Mouse (Mus musculus) myocyte (in vitro differentiated cells): ENCODE data around the gene Krt15. TPM values are rescaled to one million over a fixed set of nuclear protein-coding genes. Genes with fewer than 3 reads are reported as not detected.

Experiments used
- H3K27me3 ChIP-seq: one replicate; pipeline ENCODE4 v1.6.1; 2011; ENCODE audit not compliant: control insufficient read depth, insufficient read depth, insufficient read length
- H3K36me3 ChIP-seq: one replicate; pipeline ENCODE4 v1.6.1; 2011; ENCODE audit not compliant: control insufficient read depth, insufficient read depth
- H3K4me2 ChIP-seq: one replicate; pipeline ENCODE4 v1.6.1; 2011; ENCODE audit warnings: low read depth, control low read depth
- H3K4me3 ChIP-seq: one replicate; pipeline ENCODE4 v1.5.1; 2011; ENCODE audit warnings: mild to moderate bottlenecking, control low read depth, moderate library complexity
- H3K79me2 ChIP-seq: one replicate; pipeline ENCODE4 v1.6.1; 2011; ENCODE audit not compliant: control insufficient read depth, insufficient read depth
- H3ac ChIP-seq: one replicate; pipeline ENCODE4 v1.6.1; 2011; ENCODE audit not compliant: control insufficient read depth, insufficient read length
- CEBPB ChIP-seq: IDR thresholded peaks from 2 replicates; pipeline ENCODE4 v1.6.1; 2011; ENCODE audit warnings: mild to moderate bottlenecking, moderate library complexity; ENCODE audit not compliant: poor library complexity, insufficient read depth, severe bottlenecking
- E2F4 ChIP-seq: IDR thresholded peaks from one replicate; pipeline ENCODE4 v1.6.1; 2011; ENCODE audit warnings: mild to moderate bottlenecking, control low read depth, moderate library complexity; ENCODE audit not compliant: insufficient read depth
- MAX ChIP-seq: IDR thresholded peaks from one replicate; pipeline ENCODE4 v1.6.1; 2011; ENCODE audit warnings: low read depth, mild to moderate bottlenecking, control low read depth
- MYOD1 ChIP-seq, 3 experiments: IDR thresholded peaks; one replicate each; pipeline ENCODE4 v1.6.1; 2011; ENCODE audit warnings: control low read depth in 2 of 3, low read depth in 2 of 3, mild to moderate bottlenecking in 2 of 3, moderate library complexity in 1 of 3; ENCODE audit not compliant: insufficient read length in 2 of 3, control insufficient read depth in 1 of 3
- MYOG ChIP-seq, 3 experiments: IDR thresholded peaks; one replicate each; pipeline ENCODE4 v1.6.1; 2011; ENCODE audit warnings: control low read depth in 2 of 3, low read depth in 2 of 3, mild to moderate bottlenecking in 2 of 3; ENCODE audit not compliant: insufficient read length in 2 of 3, control insufficient read depth in 1 of 3, insufficient read depth in 1 of 3
- POLR2A ChIP-seq: IDR thresholded peaks from one replicate; pipeline ENCODE4 v1.6.1; 2011; ENCODE audit warnings: low read depth, mild to moderate bottlenecking, control low read depth, moderate library complexity; ENCODE audit not compliant: insufficient read length
- POLR2AphosphoS2 ChIP-seq: IDR thresholded peaks from one replicate; pipeline ENCODE4 v1.6.1; 2011; ENCODE audit warnings: low read depth, control low read depth; ENCODE audit not compliant: insufficient read length
- REST ChIP-seq: IDR thresholded peaks from one replicate; pipeline ENCODE4 v1.6.1; 2011; ENCODE audit warnings: mild to moderate bottlenecking, control low read depth, moderate library complexity; ENCODE audit not compliant: insufficient read depth, insufficient read length
- SRF ChIP-seq: IDR thresholded peaks from one replicate; pipeline ENCODE4 v1.6.1; 2011; ENCODE audit warnings: low read depth; ENCODE audit not compliant: control insufficient read depth, insufficient read length
- TCF12 ChIP-seq: IDR thresholded peaks from one replicate; pipeline ENCODE4 v1.6.1; 2011; ENCODE audit warnings: mild to moderate bottlenecking, control low read depth; ENCODE audit not compliant: poor library complexity, insufficient read depth, severe bottlenecking
- TCF3 ChIP-seq: IDR thresholded peaks from one replicate; pipeline ENCODE4 v1.6.1; 2011; ENCODE audit warnings: low read depth, control low read depth; ENCODE audit not compliant: insufficient read length
- USF1 ChIP-seq: IDR thresholded peaks from one replicate; pipeline ENCODE4 v1.6.1; 2011; ENCODE audit warnings: low read depth, mild to moderate bottlenecking, control low read depth, moderate library complexity
- polyA plus RNA-seq: library from polyadenylated mRNA; unstranded; fragments of >200 nt; fragmentation: generic; extraction: Trizol; gene quantifications from one replicate; pipeline ENCODE4 v1.2.1, GENCODE M21; 2012; ENCODE audit warnings: missing spikeins

Krt15 gene
- polyA plus RNA-seq, 1 experiment, result 0.02 TPM

GRCm38 (mm10) chr11:100124901-100125300 is 10.8 kb downstream of the Krt15 start:
- H3K36me3 ChIP-seq, result no peaks in the 10 kb centered on the region

DNA sequence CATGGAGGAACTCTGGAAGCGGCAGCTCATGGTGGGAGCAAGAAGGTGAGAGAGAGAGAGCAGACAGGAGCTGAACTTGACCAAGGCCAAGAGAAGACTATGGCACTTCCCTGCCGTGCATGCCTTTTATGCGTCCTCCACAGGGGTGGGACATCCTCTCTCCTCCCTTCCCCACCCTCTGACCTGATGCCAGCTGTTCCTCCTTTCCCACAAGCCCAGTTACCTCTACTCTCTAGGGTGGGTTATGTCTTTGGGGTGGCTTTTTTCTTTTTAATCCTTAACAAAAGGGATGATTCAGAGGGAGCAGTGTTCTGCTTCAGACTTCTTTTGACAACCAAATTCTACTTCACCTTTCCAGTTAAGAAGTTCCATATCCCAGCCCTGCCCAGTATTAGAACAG is 14.3 kb downstream of the Krt15 start, which contains the start of gene Krt13:
Krt13 (minus strand) TSS at position 101 of the 400 bp plus-strand sequence.
- Histone ChIP-seq H3K27me3 (no peaks in the 10 kb centered on the region), H3ac (no peak within 1 kb of the TSS), H3K79me2 (no peaks in the 10 kb centered on the region), H3K4me3 (no peak within 1 kb of the TSS), H3K36me3 (no peaks in the 10 kb centered on the region), H3K4me2 (peak within 1 kb of the TSS; percentile 41)
- TF ChIP-seq USF1, result no peak

More at GRCm38 (mm10) chr11:100124901-100125300, 10.8 kb downstream of the Krt15 start:
- Histone ChIP-seq H3K79me2 (no peaks in the 10 kb centered on the region), H3ac (no peak overlapping the region), H3K4me2 (no peak overlapping the region), H3K4me3 (no peak overlapping the region), H3K27me3 (no peaks in the 10 kb centered on the region)
- TF ChIP-seq CEBPB, result peak; percentile 60
- no peak for TF ChIP-seq MYOD1 (IDR thresholded peaks at IDR 0.05; ENCODE audit: control insufficient read depth in 1 of 3, insufficient read length in 2 of 3, low read depth in 2 of 3)

DNA sequence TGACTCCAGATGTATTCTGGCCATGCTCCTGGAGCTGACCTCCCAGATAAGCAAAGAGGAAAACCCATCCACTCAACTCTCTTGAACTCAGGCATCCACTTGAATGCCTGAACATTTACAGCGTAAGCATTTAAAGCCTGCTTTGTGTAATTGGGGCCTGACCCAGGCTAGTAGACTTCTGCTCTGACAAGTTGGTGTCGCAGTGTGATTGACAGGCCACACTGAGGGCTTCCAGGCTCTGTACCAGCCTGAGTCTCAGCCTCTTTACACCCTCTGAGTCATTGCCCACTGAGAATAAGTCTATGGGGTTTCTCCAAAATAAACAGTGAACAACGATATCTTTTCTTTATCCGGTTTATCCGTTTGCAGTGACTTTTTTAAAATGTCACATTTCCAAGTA is 15.4 kb downstream of the Krt15 start:
- Histone ChIP-seq H3K4me2 (peak overlapping the region; percentile 41), H3K27me3 (no peaks in the 10 kb centered on the region), H3K79me2 (no peaks in the 10 kb centered on the region), H3K36me3 (no peaks in the 10 kb centered on the region), H3K4me3 (no peak overlapping the region), H3ac (no peak overlapping the region)
- TF ChIP-seq TCF3 (no peak), MYOD1 (IDR thresholded peaks at IDR 0.05; ENCODE audit: control insufficient read depth in 1 of 3, insufficient read length in 2 of 3, low read depth in 2 of 3) (no peak), REST (no peak), SRF (no peak), E2F4 (no peak), MAX (no peak), CEBPB (no peak), USF1 (no peak), POLR2A (no peak), TCF12 (no peak), POLR2AphosphoS2 (no peak), MYOG (IDR thresholded peaks at IDR 0.05; ENCODE audit: control insufficient read depth in 1 of 3, insufficient read depth in 1 of 3, insufficient read length in 2 of 3, low read depth in 2 of 3) (no peak)

DNA sequence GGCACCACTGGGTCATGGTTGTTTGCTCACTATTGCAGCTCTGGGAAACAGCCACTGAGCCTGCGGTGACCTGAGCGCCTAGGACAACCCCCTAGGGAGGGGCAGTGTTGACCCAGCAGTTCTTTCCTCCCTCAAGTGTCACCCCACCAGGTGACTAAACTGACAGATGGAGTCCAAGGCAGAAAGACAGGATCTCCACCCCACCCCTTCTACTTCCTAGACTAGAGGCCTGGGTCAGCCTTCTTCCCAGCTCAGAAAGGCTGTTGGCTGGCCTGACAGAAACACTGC is 22.0 kb downstream of the Krt15 start:
- no peak overlapping the region for H3ac ChIP-seq
- peak overlapping the region; percentile 16 for H3K4me2 ChIP-seq
- no peak overlapping the region for H3K4me3 ChIP-seq

GRCm38 (mm10) chr11:100112935-100113741 is 22.6 kb downstream of the Krt15 start:
- Histone ChIP-seq H3K79me2 (no peaks in the 10 kb centered on the region), H3K4me2 (peak overlapping the region; percentile 16), H3K36me3 (no peaks in the 10 kb centered on the region), H3ac (no peak overlapping the region), H3K27me3 (no peaks in the 10 kb centered on the region), H3K4me3 (no peak overlapping the region)
- TF ChIP-seq TCF12 (no peak), USF1 (peak; percentile 72)

More for the DNA sequence above, 22.0 kb downstream of the Krt15 start:
- no peaks in the 10 kb centered on the region for H3K79me2 ChIP-seq
- H3K36me3 ChIP-seq, result no peaks in the 10 kb centered on the region
- H3K27me3 ChIP-seq, result no peaks in the 10 kb centered on the region
- TF ChIP-seq CEBPB (peak; percentile 37; the same call in 1 of the 2 replicates), POLR2AphosphoS2 (no peak)

GRCm38 (mm10) chr11:100105576-100106122 is 30.1 kb downstream of the Krt15 start, which contains the start of gene Krt36:
Krt36 (minus strand) TSS chr11:100105626.
- H3K79me2 ChIP-seq, result no peaks in the 10 kb centered on the region
- no peaks in the 10 kb centered on the region for H3K27me3 ChIP-seq
- TF ChIP-seq MAX (no peak), MYOG (IDR thresholded peaks at IDR 0.05; ENCODE audit: control insufficient read depth in 1 of 3, insufficient read depth in 1 of 3, insufficient read length in 2 of 3, low read depth in 2 of 3) (no peak), SRF (no peak), TCF3 (no peak), POLR2AphosphoS2 (no peak), REST (no peak), E2F4 (no peak), CEBPB (no peak), MYOD1 (IDR thresholded peaks at IDR 0.05; ENCODE audit: control insufficient read depth in 1 of 3, insufficient read length in 2 of 3, low read depth in 2 of 3) (no peak), TCF12 (no peak), USF1 (no peak), POLR2A (no peak)
- H3K4me3 ChIP-seq, result no peak within 1 kb of the TSS
- H3K36me3 ChIP-seq, result no peaks in the 10 kb centered on the region
- no peak within 1 kb of the TSS for H3K4me2 ChIP-seq
- H3ac ChIP-seq, result no peak within 1 kb of the TSS
